Mouse (Mus musculus) erythroblast, embryonic 14.5 days (primary cell): Measurements from ENCODE around the gene St14.

ENCODE experiments used
- GATA1 ChIP-seq: IDR thresholded peaks from 2 replicates; pipeline ENCODE4 v1.6.1; 2012; ENCODE audit warnings: low read length, inconsistent platforms, mixed read lengths
- TAL1 ChIP-seq: IDR thresholded peaks from 3 replicates; pipeline ENCODE4 v1.6.1; 2012; ENCODE audit warnings: low read length, inconsistent platforms, mixed read lengths

GRCm38 (mm10) chr9:31070706-31071105 lies 60.9 kb downstream of the St14 start:
- TF ChIP-seq TAL1 (no peak), GATA1 (no peak)
